Mouse (Mus musculus) cerebellum, adult 18-20 months (tissue): ENCODE data around the gene Ppm1j.
"Not testable (repeated sequence)": the region's sequence is repeated elsewhere in the genome, so short reads cannot be mapped to it uniquely, and the experiment has no call there.

Experiments used
- DNase-seq, 2 experiments: peaks; one replicate each; pipeline ENCODE4 v3.0.0; 2021

Ppm1j gene

GRCm38 (mm10) chr3:104780561-104781420, at the start of gene Ppm1j:
Gene Ppm1j, plus strand, starts transcription at chr3:104781056.
- peak in 1 of 2 experiments; percentile 19 for DNase-seq

DNA sequence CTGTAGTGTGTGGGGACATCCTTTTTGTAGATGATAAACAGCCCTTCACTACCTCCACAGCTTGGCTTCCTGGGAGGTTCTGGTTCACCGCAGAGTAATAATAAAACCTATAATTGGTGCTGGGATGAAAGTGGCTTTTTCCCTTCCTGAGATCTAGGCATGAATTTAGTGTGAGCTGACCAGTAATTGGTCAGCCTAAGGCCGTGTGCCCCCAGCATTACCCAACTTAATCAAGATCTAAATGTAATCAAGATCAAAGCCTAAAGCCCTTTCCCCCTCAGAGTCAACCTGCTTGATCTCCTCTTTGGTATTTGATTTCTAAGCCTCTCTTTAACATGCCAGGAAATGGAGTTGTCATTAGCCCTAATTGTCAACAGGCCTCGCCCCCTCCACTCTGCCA, 47.9 kb upstream of the Ppm1j start:
- DNase-seq, result no peak

GRCm38 (mm10) chr3:104734654-104735053, 46.2 kb upstream of the Ppm1j start:
- no peak for DNase-seq

GRCm38 (mm10) chr3:104741954-104742353, 38.9 kb upstream of the Ppm1j start:
- DNase-seq, result no peak

DNA sequence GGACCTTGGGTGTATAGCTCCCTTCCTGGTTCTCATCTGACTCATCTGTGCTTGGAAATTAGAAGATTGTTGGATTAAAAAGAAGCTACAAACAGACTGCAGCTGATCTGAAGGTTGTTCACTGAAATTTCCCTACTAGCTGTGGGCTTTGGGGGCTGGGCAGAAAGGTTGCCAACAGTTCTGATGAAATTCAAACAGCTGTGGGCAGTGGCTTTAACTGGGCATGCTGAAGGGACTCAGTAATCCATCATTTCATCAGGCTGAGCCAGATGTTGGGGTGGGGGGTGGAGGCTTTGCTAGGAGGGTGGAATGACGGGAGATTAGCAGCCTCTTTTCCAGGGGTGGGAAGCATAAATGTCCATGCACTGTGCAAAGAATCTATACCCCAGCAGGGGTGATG, 37.7 kb upstream of the Ppm1j start:
- no peak for DNase-seq

- no peak for DNase-seq
Observed at GRCm38 (mm10) chr3:104743864-104744263, 37.0 kb upstream of the Ppm1j start.

GRCm38 (mm10) chr3:104752845-104753244, 28.0 kb upstream of the Ppm1j start:
- not testable (repeated sequence) for DNase-seq

GRCm38 (mm10) chr3:104758406-104758805, 22.4 kb upstream of the Ppm1j start:
- DNase-seq, result peak; percentile 44 to 69

- DNase-seq, result no peak
Observed at GRCm38 (mm10) chr3:104758869-104759268, 22.0 kb upstream of the Ppm1j start.

DNA sequence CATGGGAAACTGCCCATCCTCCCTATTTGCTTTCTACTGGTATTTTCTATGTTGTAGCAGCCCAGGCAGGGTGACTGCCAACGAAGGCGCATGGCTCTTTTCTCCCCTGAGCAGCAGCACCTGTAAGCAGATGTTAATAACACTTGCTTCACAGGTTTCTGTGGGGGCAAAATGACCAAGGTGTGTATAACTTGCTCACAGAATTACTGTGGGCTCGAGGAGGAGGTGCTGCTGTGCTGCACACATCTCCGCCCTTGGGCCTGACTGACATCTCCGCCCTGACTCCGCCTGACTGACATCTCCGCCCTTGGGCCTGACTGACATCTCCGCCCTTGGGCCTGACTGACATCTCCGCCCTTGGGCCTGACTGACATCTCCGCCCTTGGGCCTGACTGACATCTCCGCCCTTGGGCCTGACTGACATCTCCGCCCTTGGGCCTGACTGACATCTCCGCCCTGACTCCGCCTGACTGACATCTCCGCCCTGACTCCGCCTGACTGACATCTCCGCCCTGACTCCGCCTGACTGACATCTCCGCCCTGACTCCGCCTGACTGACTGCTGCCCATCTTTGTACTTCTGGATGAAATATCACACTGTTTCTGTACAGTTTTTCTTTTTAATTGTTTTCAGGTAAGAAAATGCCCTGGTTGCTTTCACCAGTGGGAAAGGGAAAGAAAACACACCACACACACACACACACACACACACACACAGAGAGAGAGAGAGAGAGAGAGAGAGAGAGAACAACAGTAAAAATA, 18.6 kb upstream of the Ppm1j start:
- not testable (repeated sequence) for DNase-seq

DNA sequence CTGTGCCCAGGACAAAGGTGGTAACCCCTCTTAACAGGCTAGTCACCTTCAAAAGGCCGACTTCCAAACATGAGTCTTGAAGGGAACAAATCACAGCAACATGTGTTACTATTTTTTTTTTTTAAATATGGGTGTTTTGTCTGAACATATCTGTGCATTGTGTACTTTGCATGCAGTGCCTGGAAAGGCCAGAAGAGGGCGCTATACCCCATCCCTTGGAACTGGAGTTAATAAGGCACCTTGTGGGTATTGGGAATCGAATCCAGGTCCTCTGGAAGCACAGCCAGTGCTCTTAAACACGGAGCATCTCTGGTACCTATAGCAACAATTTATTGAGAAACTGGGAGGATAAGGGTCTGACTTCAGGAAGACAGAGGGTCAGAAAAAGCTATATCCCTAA, 15.8 kb upstream of the Ppm1j start:
- DNase-seq, result no peak

DNA sequence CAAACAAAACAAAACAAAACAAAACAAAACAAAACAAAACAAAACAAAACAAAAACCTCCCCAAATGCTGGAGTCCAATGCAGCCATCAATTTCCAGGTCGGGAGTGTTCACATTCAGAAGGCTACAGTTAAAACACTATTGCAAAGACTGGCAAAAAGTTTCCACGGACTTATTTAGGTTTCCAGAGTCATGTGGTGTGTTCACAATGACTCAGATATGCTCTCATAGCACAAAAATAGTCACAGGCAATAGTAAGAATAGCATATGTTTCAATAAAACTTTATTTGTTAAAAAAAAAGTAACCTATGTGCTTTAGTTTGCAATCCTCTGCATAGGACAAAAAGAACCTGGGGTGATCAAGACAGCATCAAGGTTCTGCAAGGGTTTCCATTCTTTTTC, 13.7 kb upstream of the Ppm1j start:
- no peak for DNase-seq

DNA sequence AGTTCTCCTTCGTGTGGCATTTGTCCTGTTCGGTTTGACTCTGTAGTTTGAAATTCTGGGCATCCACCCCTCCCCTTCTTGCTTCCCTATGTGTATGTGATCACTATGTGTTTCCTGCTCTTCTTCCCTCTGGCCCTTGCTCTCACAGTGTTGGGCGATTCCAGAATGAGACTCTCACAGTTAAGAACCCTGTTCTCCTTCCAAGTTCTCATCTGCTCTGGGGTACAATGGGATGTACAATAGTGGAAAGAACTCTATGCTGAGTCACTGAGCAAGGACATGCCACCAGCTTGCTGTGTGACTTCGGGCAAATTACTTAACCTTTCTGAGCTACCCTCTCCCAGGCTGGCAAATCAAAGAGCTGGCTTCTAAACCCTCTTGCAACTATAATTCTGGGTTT, 13.1 kb upstream of the Ppm1j start:
- DNase-seq, result no peak

- no peak for DNase-seq
Observed at GRCm38 (mm10) chr3:104769135-104769534, 11.7 kb upstream of the Ppm1j start.

DNA sequence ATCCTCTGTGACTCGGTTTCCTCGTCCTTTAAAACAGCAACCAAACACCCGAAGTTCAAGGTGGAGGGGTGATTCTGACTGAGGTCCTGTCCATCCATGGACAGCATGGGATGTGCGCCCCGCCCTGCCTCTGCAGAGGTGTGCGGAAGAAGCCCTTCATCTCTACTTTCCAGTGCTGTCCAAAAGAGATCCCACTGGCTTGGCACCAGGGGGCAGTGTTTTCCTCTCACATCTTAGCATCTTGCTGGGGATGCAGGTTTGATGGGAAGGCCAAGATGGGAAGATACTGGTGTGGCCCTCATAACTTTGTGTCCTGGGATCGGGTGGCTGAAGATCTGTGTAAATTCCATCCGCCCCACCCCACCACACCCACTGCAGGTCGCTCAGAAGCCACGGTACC, 10.8 kb upstream of the Ppm1j start:
- DNase-seq, result peak in 1 of 2 experiments; percentile 29

GRCm38 (mm10) chr3:104770918-104771317, 9.9 kb upstream of the Ppm1j start:
- DNase-seq, result no peak

DNA sequence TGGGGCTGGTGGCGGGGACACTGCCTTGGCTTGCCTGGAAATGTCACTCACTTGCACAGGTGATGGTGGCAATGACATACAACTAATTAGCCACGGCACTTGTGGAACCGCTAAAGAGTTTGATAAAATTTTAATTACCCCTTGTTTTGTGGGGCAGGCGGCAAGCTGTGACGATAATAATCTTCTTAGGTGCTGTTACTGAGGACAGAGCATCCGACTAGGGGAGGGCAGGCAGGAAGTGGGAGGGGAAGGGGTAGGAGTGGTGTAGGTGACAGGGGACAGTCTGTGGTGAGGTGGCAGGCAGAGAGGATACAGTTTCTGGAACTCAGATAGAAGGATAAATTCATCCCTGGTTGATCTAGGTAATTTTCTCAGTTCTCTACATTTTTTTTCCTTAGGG, 9.4 kb upstream of the Ppm1j start:
- DNase-seq, result no peak

- no peak for DNase-seq
Observed at GRCm38 (mm10) chr3:104773301-104773700, 7.6 kb upstream of the Ppm1j start.

DNA sequence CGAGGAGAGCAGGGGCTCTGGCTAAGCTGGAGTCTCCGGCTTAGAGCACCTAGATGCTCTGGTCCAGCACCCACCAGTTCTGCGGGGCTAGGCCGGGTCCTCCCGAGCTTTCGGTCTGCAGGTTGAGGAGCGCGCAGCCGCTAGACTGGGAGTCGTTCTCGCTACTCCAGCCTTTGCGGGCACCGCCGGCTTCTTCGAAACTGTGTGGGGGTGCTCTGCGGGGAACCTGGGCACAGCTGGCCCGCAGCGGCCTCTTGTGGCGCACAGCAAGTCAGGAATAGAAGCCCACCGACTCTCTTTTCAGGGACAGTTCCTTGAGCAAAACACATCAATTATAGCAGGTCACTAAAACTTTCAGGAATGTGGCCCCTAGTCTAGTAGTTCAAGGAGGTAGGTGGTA, 3.5 kb upstream of the Ppm1j start:
- DNase-seq, result no peak

DNA sequence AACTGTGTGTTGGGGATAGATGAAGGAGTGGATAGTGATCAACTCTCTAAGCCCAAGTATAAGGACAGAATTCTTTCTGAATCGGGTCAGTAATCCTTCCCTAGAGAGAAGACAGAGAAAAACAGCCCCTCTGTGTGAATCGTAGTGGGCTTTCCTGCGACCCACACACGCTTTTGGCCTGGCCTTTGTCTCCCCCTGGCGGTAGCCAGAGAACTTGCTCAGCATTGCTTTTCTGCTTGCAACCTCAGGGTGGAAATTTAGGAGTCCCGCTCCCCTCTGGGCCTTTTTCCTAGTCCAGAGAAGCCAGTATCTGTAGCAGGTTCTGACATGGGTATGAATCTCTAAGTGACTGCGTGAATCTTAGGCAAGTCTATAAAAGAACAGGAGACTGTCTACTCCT, 907 bp upstream of the Ppm1j start:
- DNase-seq, result peak; percentile 34 to 43

GRCm38 (mm10) chr3:104781471-104781903, 631 bp downstream of the Ppm1j start, which contains the start of gene Fam19a3:
Gene Fam19a3, minus strand, starts transcription at chr3:104781840.
- DNase-seq, result no peak

GRCm38 (mm10) chr3:104782061-104782681, 1.3 kb downstream of the Ppm1j start:
- no peak for DNase-seq

DNA sequence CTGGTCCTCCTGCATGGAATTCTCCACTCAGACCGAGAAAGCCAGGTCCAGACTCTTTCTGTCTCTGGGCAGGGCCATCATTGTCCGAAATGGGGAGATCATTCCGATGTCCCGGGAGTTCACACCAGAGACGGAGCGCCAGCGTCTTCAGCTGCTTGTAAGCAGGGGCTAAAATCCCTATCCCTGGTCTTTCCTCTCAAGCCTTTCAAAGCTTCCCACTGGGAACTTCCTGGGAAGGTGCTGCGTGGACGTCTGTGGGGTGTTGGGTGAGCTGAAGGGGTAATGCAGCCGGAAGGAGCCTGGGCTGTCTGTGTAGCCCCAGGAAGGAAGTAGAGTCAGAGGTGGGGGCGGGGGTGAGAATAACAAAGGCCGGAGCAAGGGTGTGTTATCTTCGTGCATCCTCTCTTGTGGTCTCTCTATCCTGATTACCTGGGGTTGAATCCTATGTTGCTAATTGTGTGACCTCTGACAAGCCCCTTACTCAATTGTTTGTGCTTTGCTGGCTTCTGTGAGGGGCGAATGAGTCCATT, 3.2 kb downstream of the Ppm1j start:
- DNase-seq, result no peak
